Mouse (Mus musculus) A20 (cell line): ENCODE results near the gene Pde1c.

Experiments
- DNase-seq: peaks from one replicate; pipeline ENCODE4 v3.0.0-alpha.2; 2011; ENCODE audit warnings: low read depth, low spot score

The Pde1c gene

DNA sequence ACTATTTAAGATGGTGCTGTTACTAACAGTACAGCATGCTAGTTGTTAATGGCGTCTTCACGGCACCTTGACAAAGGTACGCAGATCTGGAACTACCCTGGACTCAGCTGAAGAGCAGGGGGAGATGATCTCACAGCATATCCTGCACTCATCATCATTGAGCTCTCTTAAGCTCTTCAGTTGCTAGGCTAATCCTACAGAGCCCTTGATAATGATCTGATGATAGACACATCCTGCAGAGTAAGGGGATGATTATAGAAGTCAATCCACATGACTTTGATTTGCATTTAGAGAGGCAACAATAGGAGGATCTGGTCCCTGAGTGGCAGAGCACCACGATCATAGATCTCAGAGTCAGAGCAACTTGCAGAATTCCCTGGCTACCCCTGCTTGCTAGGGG is 236.8 kb downstream of the Pde1c start:
- no peak for DNase-seq

DNA sequence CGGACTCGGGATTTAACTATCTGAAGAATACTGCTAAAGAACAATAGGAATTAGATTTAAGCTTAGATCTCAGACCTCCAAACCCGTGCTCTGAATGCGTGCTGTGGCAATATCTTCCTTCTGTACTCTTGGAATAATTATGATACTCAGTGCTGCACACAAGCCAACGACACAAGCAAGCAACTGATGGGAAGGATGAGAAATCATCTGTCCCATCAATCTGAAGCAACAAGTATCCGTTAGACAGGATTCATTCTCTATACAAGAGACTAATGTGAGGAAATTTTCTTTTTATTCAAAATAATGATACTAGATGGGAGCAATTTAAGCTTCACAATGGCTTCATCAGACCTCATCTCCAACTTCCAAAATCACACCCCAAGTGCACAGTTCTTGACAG is 237.5 kb downstream of the Pde1c start:
- DNase-seq = no peak

GRCm38 (mm10) chr6:56328103-56328502 is 240.8 kb downstream of the Pde1c start:
- DNase-seq = no peak

GRCm38 (mm10) chr6:56322799-56323198 is 246.1 kb downstream of the Pde1c start:
- no peak for DNase-seq

DNA sequence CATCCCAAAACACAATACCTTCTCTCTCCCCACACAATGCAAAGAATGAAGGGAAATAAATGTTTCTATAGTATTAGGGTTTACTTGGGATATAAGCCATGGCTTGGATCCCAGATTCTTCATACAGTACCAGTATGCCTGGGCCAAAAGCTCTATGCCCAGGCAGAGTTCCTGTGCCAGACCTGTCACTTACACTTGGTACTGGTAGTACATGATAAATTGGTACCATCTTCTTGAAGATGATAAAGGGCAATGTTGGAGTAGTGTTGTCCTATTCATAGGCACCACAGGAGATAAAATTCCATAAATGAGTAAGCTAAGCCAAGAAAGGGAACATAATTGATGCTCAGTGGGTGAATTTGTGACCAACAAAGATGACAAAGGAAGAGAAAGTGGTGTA is 258.6 kb downstream of the Pde1c start:
- no peak for DNase-seq

DNA sequence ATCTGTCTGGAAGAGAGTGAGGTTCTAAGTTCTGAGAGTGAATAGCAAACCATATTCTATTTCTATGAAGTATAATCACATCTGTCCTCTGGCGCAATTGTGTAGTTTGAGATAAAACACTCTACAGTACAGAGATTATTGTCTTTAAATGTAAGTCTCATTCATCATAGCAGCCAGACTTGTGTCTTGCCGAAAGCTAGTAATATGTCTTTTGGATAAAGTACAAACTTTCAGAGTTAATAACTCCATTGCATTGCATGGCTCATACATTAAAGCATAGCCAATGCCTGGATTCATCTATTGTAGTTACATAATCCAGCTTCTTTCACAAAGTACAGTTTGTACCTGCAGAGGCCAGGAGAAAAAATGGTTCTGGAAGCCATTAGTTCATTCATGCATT is 262.8 kb downstream of the Pde1c start:
- DNase-seq = no peak

GRCm38 (mm10) chr6:56292176-56292575 is 276.7 kb downstream of the Pde1c start:
- DNase-seq = no peak

- DNase-seq = no peak
Measured at GRCm38 (mm10) chr6:56289307-56289706, 279.6 kb downstream of the Pde1c start.

GRCm38 (mm10) chr6:56284821-56285220 is 284.1 kb downstream of the Pde1c start:
- DNase-seq = peak; percentile 7

- no peak for DNase-seq
Measured at GRCm38 (mm10) chr6:56275461-56275860, 293.4 kb downstream of the Pde1c start.

DNA sequence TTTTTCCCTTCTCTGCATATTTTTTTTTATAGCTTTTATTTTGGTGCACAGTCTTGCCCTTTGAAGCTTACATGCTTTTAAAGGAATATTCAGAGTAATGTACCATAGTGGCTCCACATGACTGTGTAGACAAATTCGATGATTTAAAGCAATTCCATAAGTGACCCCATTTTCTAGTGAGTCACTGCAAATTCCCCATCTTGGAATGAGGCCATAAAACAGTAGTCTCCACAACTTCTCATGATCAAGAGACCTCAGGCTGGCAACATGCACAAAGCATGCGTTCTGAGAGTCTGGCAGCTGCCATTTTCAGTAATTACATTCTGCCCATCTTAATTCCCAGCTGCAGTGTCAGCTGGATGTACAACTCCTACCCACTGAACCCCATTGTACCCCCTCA is 297.2 kb downstream of the Pde1c start:
- DNase-seq = no peak

DNA sequence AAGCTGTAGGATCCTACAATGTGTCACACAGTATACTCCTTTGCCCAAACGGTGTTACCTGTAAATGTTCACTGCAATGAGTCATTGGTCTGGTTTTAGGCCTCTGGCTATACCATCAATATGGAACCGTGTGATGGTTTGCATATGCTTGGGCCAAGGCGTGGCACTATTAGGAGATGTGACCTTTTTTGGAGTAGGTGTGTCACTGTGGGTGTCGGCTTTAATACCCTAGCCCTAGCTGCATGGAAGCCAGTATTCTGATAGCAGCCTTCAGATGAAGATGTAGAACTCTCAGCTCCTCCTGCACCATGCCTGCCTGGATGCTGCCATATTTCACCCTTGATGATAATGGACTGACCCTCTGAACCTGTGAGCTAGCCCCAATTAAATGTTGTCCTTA is 304.4 kb downstream of the Pde1c start:
- DNase-seq = no peak

GRCm38 (mm10) chr6:56260118-56260517 is 308.8 kb downstream of the Pde1c start:
- DNase-seq = no peak

GRCm38 (mm10) chr6:56257555-56258297 is 311.2 kb downstream of the Pde1c start:
- no peak for DNase-seq

DNA sequence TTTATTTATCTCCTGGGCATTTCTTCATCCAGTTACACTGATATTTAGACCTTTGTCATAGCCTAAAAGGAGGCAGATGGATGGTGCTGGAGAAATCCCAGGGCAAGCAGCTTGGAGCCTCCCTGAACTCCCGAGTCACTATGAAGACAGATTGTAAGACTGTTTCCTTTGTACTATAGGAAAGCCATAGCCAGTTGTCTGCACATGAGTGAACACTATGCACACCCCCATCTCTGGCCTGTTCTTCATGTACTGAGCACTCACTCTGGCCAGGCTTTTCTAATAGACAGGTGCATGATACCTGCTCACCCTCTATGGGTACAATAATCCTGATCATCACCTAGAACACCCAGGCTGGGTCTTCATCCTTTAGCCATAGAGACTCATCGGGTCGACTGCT is 318.8 kb downstream of the Pde1c start:
- no peak for DNase-seq

GRCm38 (mm10) chr6:56191426-56192140 is 377.3 kb downstream of the Pde1c start:
- no peak for DNase-seq

- no peak for DNase-seq
Measured at GRCm38 (mm10) chr6:56176485-56176884, 392.4 kb downstream of the Pde1c start.

DNA sequence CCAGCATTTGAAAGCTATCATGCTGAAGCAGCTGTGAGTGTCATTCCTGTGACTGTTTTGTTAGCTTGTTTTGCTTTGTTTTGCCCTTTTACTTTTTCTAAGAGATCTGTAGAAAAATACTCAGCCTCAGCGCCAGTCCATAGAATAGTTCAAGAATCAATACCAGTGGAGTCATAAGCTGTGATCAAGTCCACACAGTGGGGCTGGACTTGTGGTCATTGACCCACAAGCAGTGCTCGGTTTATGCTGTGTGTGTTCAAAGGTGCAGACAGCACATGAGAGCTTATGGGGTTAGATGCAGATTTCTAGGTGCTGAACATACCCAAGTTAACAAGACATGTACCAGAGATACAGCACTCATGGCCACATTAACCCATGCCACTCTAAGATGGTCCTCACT is 396.7 kb downstream of the Pde1c start:
- DNase-seq = no peak

- DNase-seq = no peak
Measured at GRCm38 (mm10) chr6:56168736-56169135, 400.2 kb downstream of the Pde1c start.

GRCm38 (mm10) chr6:56158217-56158616 is 410.7 kb downstream of the Pde1c start:
- DNase-seq = peak; percentile 13

- DNase-seq = no peak
Measured at GRCm38 (mm10) chr6:56156836-56157235, 412.1 kb downstream of the Pde1c start.

- DNase-seq = no peak
Measured at GRCm38 (mm10) chr6:56130493-56131159, 438.3 kb downstream of the Pde1c start.
